Mouse (Mus musculus) liver, adult 2 months (tissue): Measurements from ENCODE around the gene Syde2.

Experiments used
- CTCF ChIP-seq: fragments of 200-500 bp; IDR thresholded peaks from 2 replicates; pipeline ENCODE4 v1.5.1; 2011; ENCODE audit warnings: low read depth, low read length, control low read depth
- POLR2A ChIP-seq: fragments of 200-500 bp; IDR thresholded peaks from 2 replicates; pipeline ENCODE4 v1.6.1; 2011; ENCODE audit warnings: low read length, control low read depth; ENCODE audit not compliant: insufficient read depth; ENCODE audit errors: extremely low read depth

- TF ChIP-seq POLR2A (no peak), CTCF (no peak)
These were observed 57.3 kb downstream of the Syde2 start for GRCm38 (mm10) chr3:146044977-146045376.
